Mouse (Mus musculus) heart, adult 8-10 months (tissue): ENCODE results near the gene Fam166a. TPM values are rescaled to one million over a fixed set of nuclear protein-coding genes. Genes with fewer than 3 reads are reported as not detected.

ENCODE experiments used
- DNase-seq: peaks from one replicate; pipeline ENCODE4 v3.0.0; 2022; ENCODE audit warnings: low spot score
- total RNA-seq, 4 experiments: library from RNA; stranded (reverse); gene quantifications; 2 replicates each; pipeline ENCODE4 v1.2.4; 2022

Gene Fam166a
- total RNA-seq, 4 experiments from 2014 or later, result not detected

GRCm38 (mm10) chr2:25223681-25224491 lies 5.3 kb downstream of the Fam166a start:
- peak; percentile 80 for DNase-seq

DNA sequence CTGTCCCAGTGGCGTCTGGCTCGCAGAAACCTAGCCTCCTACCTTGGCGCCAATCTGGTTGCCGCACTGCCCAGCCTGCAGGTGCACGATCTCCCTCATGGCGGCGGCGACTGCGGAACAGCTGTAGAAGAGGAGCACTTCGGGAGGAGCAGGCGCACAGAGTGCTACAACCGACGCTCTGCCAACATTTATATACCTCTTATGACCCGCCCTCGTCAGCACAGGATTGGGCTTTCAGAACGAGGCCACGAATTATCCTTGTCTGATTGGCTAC lies 5.9 kb downstream of the Fam166a start, which contains the start of gene Tubb4b:
Gene Tubb4b (minus strand): TSS at position 211 of the 274 bp plus-strand sequence.
- DNase-seq, result no peak

GRCm38 (mm10) chr2:25224766-25225752 lies 6.5 kb downstream of the Fam166a start:
- DNase-seq, result peak; percentile 99

- no peak for DNase-seq
Observed at GRCm38 (mm10) chr2:25225811-25226379, 7.3 kb downstream of the Fam166a start.

GRCm38 (mm10) chr2:25226864-25227263 lies 8.3 kb downstream of the Fam166a start:
- no peak for DNase-seq

GRCm38 (mm10) chr2:25227406-25227805 lies 8.9 kb downstream of the Fam166a start:
- no peak for DNase-seq

DNA sequence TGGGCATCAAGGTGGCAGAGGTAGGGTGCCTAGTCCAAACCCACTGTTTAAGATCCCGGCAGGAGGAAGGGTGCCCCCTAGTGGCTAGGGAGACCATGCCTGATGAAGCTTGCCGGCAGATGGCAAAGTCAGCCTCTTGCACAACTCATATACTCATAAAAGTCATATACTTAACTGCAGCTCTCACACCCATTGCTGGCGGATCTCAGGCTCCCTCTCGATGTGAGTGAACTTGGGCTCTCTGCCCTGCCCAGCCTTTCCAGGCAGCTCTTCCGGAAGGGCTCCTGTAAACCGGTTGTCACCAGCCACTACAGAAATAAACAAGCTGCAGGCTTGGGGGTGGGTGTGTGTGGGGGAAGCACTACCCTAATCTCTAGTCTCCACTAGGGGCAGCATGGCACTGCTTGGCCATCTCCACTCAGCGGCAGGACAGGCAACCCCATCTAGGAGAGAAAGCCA lies 9.9 kb downstream of the Fam166a start:
- DNase-seq, result peak; percentile 89

DNA sequence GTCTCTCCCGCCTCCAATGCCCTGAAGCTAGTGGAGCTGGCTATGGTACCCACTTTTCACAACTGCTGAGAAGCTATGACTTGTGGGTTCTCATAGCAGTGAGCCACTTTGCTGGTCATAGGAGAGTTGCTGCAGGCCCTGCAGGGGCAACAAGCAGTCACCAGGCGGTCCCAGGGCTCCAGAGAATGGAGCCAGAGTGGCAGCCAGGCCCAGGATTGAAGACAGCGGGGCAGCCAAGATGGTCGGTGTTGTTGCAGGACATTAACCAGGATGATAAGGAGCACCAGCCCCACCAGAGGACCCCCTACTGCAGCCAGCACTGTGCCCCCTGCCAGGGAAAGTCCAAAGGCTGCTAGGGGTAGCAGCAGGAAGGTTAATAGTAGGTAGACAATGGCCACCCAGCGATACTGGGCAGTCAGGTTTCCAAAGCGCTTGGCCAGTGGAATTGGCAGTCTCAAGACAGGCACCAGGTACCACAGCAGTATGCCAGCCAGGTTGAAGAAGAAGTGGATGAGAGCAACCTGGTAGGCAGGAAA lies 10.5 kb downstream of the Fam166a start:
- DNase-seq, result no peak

DNA sequence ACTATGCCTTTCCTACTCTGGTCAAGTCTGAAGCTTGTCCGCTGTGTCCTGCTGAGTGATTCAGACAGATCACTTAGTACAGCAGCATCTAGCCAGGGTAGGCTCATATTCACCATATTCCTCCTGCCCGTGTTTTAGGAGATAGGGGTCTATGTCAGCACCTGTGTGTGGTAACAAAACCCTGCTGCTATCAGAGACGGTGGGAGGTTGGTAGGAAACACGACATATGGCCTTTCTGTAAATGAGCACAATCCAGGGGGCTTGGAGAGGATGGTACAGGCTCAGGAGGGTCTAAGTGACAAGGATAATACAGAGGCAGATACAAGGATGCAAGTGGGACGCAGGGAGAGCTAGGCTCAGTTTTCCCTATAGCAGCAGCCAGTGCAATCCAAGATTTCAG lies 11.0 kb downstream of the Fam166a start:
- no peak for DNase-seq

- no peak for DNase-seq
Observed at GRCm38 (mm10) chr2:25230581-25230980, 12.0 kb downstream of the Fam166a start.

DNA sequence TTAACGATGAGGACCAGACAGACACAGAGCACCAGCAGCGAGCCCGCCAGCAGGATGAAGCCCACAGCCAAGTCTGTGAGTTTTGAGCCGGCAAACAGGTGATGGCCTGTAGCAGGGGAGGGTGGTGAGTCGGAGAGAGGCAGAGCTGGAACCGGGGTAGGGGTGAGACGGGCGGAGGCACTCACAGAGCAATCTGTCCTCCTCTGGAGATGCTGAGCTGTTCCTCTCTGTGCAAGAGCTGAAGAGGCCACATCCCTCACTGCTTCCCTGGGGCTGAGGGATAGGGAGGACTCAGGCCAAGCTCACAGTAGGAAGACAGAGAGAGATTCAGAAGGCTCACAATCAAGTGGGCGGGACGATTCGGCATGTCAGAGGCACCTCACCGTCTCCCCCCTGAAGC lies 12.5 kb downstream of the Fam166a start:
- no peak for DNase-seq

- DNase-seq, result no peak
Observed at GRCm38 (mm10) chr2:25233421-25233820, 14.9 kb downstream of the Fam166a start.

GRCm38 (mm10) chr2:25234050-25234449 lies 15.5 kb downstream of the Fam166a start, which contains the start of gene Slc34a3:
Slc34a3 (minus strand) TSS chr2:25234364.
- DNase-seq, result no peak

DNA sequence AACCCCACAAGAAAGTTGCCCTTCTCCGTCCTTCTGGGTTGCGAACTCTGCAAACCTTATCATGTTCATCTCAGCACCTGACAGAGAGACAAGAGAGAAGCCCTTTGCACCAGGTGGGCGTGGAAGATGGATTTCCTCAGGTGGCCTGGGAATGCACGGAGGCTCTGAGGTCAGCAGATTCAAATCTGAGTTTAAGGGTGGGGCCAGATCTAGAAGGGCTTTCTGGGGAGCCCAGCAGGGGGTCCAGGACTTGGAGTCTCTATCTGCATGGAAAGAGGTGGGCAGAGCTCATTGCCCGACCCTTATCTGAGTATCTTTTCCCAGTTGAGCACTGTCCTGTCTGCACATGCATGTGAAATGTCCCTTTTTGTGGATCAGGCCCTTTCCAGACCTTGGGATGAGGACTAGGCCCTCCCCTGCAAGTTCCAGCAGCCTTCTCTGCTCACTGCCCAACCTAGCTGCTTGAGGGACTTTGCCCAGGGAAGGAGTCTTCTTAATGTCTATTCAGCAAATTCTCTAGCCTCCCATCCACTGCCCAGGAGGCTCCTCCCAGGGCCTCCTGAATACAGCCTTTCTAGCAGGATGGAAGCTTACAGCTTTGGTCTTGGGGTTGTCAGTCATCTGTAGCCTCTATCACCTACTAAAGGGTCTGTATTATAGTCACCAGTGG lies 16.1 kb downstream of the Fam166a start:
- no peak for DNase-seq

DNA sequence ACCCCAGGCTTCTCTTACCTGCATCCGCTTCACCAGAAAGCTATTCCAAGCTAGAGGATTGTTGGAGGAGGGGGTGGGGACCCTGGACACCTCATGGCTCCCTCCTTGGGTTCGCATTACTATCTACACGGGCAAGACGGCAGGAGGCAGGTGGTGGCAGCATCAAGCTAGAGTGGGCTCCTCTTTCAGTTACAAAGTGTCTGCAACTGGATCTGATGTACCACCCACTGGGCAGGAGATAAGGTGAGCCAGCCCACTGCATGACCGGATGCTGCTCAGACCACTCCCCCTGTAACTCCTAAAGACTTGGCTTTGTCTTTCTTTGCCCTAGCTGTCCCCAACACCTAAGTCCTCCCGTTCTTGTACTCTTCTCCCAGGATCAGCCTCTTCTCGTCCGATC lies 18.1 kb downstream of the Fam166a start, which contains the start of gene Rnf224:
Gene Rnf224 (minus strand): TSS at position 174 of the 400 bp plus-strand sequence.
- no peak for DNase-seq

- no peak for DNase-seq
Observed at GRCm38 (mm10) chr2:25237522-25237921, 19.0 kb downstream of the Fam166a start.

DNA sequence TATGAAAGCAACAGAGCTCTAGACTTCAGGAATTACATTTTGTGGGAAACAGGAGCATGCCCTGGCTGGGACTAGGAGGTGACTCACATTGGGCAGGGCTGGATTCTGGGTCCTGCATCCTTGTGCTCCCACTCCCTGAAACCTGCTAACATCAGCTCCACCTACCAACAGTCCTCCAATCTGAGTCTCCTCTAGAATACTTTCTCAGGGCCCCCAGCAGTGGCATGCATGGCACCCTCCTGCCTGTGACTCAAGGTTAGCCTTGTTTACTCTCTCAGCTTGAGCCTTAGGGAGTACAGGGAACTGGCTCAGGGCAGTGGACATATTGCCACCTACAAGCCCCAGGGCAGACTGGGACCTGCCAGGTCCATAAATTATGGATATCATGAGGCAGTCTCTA lies 19.6 kb downstream of the Fam166a start:
- DNase-seq, result no peak

DNA sequence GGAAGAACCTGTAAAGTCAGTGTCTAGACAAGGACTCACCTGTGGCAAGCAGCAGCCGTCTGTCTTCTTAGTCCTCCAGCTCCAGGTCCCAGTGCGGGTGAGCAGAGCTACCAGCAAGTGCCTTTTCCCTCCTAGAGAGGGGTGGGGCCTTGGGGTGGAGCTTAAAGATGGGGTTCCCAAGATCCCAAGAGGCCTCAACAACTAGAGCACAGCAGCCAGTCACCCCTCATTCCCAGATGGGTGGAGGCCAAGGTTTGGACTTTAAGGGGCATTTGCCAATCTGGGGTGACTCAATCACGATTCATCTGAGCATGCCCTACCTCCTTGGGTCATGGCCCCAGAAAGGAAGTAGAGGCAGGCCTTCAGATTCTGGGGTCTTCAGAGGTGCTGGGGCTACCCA lies 21.2 kb downstream of the Fam166a start:
- DNase-seq, result no peak

- no peak for DNase-seq
Observed at GRCm38 (mm10) chr2:25240310-25240709, 21.8 kb downstream of the Fam166a start.

- DNase-seq, result peak; percentile 65
Observed at GRCm38 (mm10) chr2:25240723-25241437, 22.3 kb downstream of the Fam166a start.

GRCm38 (mm10) chr2:25241438-25241775 lies 22.9 kb downstream of the Fam166a start:
- no peak for DNase-seq
